Mouse (Mus musculus): ENCODE results near the gene Rab3gap2. TPM values are rescaled to one million over a fixed set of nuclear protein-coding genes. Genes with fewer than 3 reads are reported as not detected.

The Rab3gap2 gene
- total and polyA plus RNA-seq, 3 experiments, result 22.7 to 39.1 (median 24.0) TPM

- Histone ChIP-seq H3K4me2 (ENCODE audit: insufficient read depth, low read depth, poor library complexity, severe bottlenecking) (no peak overlapping the region), H3K9me3 (replicated peaks; ENCODE audit: low read length) (no peaks in the 10 kb centered on the region), H3K4me3 (replicated peaks in 1 of 3; ENCODE audit: low read depth in 2 of 3, low read length in 2 of 3, poor library complexity in 1 of 3) (no peak overlapping the region), H3K9ac (ENCODE audit: insufficient read depth, low read depth) (no peak overlapping the region), H3K27me3 (replicated peaks) (no peaks in the 10 kb centered on the region), H3K27ac (ENCODE audit: insufficient read depth, low read depth) (no peak overlapping the region), H3K79me2 (replicated peaks; ENCODE audit: control insufficient read depth, extremely low read depth, insufficient read depth, poor library complexity, severe bottlenecking) (no peaks in the 10 kb centered on the region), H3K36me3 (replicated peaks in 1 of 2; ENCODE audit: control insufficient read depth in 1 of 2, insufficient read depth in 1 of 2, low read length in 1 of 2) (peaks cover 42 to 73% of the 10 kb centered on the region in 2 experiments), H3K4me1 (ENCODE audit: control insufficient read depth in 1 of 2, insufficient read depth in 2 of 2) (no peaks in the 10 kb centered on the region)
- peak; percentile 33 for DNase-seq (ENCODE audit: extremely low read depth)
- TF ChIP-seq CTCF (conservative IDR thresholded peaks at IDR 0.05 in 1 of 2, IDR thresholded peaks at IDR 0.05 in 1 of 2; ENCODE audit: low read depth in 2 of 2, low read length in 2 of 2), result peak in 1 of 2 experiments; percentile 36; a peak in 2 of 4 replicates
- TF ChIP-seq ZMIZ1 (IDR thresholded peaks at IDR 0.05; ENCODE audit: low read depth, low read length), result no peak
- no peak for TF ChIP-seq NELFE (IDR thresholded peaks at IDR 0.05; ENCODE audit: low read depth, low read length)
- TF ChIP-seq MXI1 (IDR thresholded peaks at IDR 0.05; ENCODE audit: low read depth, low read length), result no peak
- in situ Hi-C loops (cut with MboI; ENCODE audit: low pct_ligation_motif_present, low pct_unique_long_range_greater_than_20kb, low sequenced_read_pairs) (no loop called here), dilution Hi-C loops (cut with MboI; ENCODE audit: extremely low pct_ligation_motif_present, extremely low pct_unique_long_range_greater_than_20kb, low sequenced_read_pairs) (no loop called here)
These were observed 32.6 kb downstream of the Rab3gap2 start for GRCm38 (mm10) chr1:185236530-185236929.

GRCm38 (mm10) chr1:185243013-185243412 lies 39.1 kb downstream of the Rab3gap2 start:
- TF ChIP-seq MAFK (IDR thresholded peaks at IDR 0.05; ENCODE audit: insufficient replicate concordance, low read length) (no peak), ZC3H11A (IDR thresholded peaks at IDR 0.05; ENCODE audit: low read depth, low read length) (no peak), RCOR1 (conservative IDR thresholded peaks at IDR 0.05; ENCODE audit: low read depth, low read length) (no peak), JUND (conservative IDR thresholded peaks at IDR 0.05; ENCODE audit: low read depth, low read length) (no peak), HCFC1 (IDR thresholded peaks at IDR 0.05; ENCODE audit: low read depth, low read length) (no peak), CHD1 (IDR thresholded peaks at IDR 0.05; ENCODE audit: low read depth, low read length) (no peak), NRF1 (IDR thresholded peaks at IDR 0.05; ENCODE audit: low read depth, low read length) (no peak), MXI1 (IDR thresholded peaks at IDR 0.05; ENCODE audit: low read depth, low read length) (no peak), GABPA (IDR thresholded peaks at IDR 0.05; ENCODE audit: insufficient replicate concordance, low read depth, low read length) (no peak), RAD21 (IDR thresholded peaks at IDR 0.05; ENCODE audit: low read depth, low read length) (no peak), ETS1 (conservative IDR thresholded peaks at IDR 0.05; ENCODE audit: low read depth, low read length) (no peak), BHLHE40 (IDR thresholded peaks at IDR 0.05; ENCODE audit: low read depth, low read length) (no peak), ZMIZ1 (IDR thresholded peaks at IDR 0.05; ENCODE audit: low read depth, low read length) (no peak), KAT2A (IDR thresholded peaks at IDR 0.05; ENCODE audit: insufficient replicate concordance, low read length) (no peak), MYC (IDR thresholded peaks at IDR 0.05; ENCODE audit: low read depth, low read length) (no peak), USF2 (conservative IDR thresholded peaks at IDR 0.05; ENCODE audit: low read depth, low read length) (no peak), EP300 (IDR thresholded peaks at IDR 0.05; ENCODE audit: low read length) (no peak), MEF2A (IDR thresholded peaks at IDR 0.05; ENCODE audit: borderline replicate concordance, low read depth, low read length) (no peak)
- Histone ChIP-seq H3K79me2 (replicated peaks; ENCODE audit: control insufficient read depth, extremely low read depth, insufficient read depth, poor library complexity, severe bottlenecking) (no peaks in the 10 kb centered on the region), H3K9ac (ENCODE audit: insufficient read depth, low read depth) (no peak overlapping the region), H3K27ac (ENCODE audit: insufficient read depth, low read depth) (no peak overlapping the region), H3K4me1 (ENCODE audit: control insufficient read depth in 1 of 2, insufficient read depth in 2 of 2) (peaks cover 0 to 11% of the 10 kb centered on the region in 2 experiments; a peak in 1 of 4 replicates), H3K27me3 (replicated peaks) (no peaks in the 10 kb centered on the region), H3K4me2 (ENCODE audit: insufficient read depth, low read depth, poor library complexity, severe bottlenecking) (no peak overlapping the region), H3K4me3 (replicated peaks in 1 of 3; ENCODE audit: low read depth in 2 of 3, low read length in 2 of 3, poor library complexity in 1 of 3) (no peak overlapping the region), H3K9me3 (replicated peaks; ENCODE audit: low read length) (no peaks in the 10 kb centered on the region), H3K36me3 (replicated peaks in 1 of 2; ENCODE audit: control insufficient read depth in 1 of 2, insufficient read depth in 1 of 2, low read length in 1 of 2) (peaks cover 49 to 89% of the 10 kb centered on the region in 2 experiments)
- no peak for DNase-seq (ENCODE audit: extremely low read depth)
- in situ Hi-C loops (cut with MboI; ENCODE audit: low pct_ligation_motif_present, low pct_unique_long_range_greater_than_20kb, low sequenced_read_pairs), result no loop called here
- dilution Hi-C loops (cut with MboI; ENCODE audit: extremely low pct_ligation_motif_present, extremely low pct_unique_long_range_greater_than_20kb, low sequenced_read_pairs), result no loop called here
